Mouse (Mus musculus) thymus, adult 2 months (tissue): ENCODE measurements around the gene Ppp1r7. TPM values are rescaled to one million over a fixed set of nuclear protein-coding genes. Genes with fewer than 3 reads are reported as not detected.

ENCODE experiments used
- DNase-seq: peaks from one replicate; pipeline ENCODE4 v3.0.0; 2021
- H3K27ac ChIP-seq: fragments of 200-500 bp; 2 replicates; pipeline ENCODE4 v1.5.1; 2012; ENCODE audit warnings: low read length, control low read depth; ENCODE audit not compliant: control insufficient read depth, insufficient read depth
- H3K27me3 ChIP-seq: fragments of 200-500 bp; 2 replicates; pipeline ENCODE4 v1.6.1; 2012; ENCODE audit warnings: mild to moderate bottlenecking, low read length, moderate library complexity, mixed read lengths; ENCODE audit not compliant: control insufficient read depth, insufficient read depth
- H3K36me3 ChIP-seq: fragments of 200-500 bp; 2 replicates; pipeline ENCODE4 v1.6.1; 2012; ENCODE audit warnings: mild to moderate bottlenecking, low read length, moderate library complexity; ENCODE audit not compliant: control insufficient read depth, insufficient read depth
- H3K4me1 ChIP-seq: fragments of 200-500 bp; replicated peaks from 2 replicates; pipeline ENCODE4 v1.6.1; 2012; ENCODE audit warnings: low read length; ENCODE audit not compliant: control insufficient read depth, insufficient read depth
- H3K4me3 ChIP-seq: fragments of 200-500 bp; 2 replicates; pipeline ENCODE4 v1.5.1; 2012; ENCODE audit warnings: mild to moderate bottlenecking, low read length, control low read depth, moderate library complexity; ENCODE audit not compliant: control insufficient read depth, insufficient read depth
- CTCF ChIP-seq: fragments of 200-500 bp; IDR thresholded peaks from 2 replicates; pipeline ENCODE4 v1.5.1; 2012; ENCODE audit warnings: mild to moderate bottlenecking, control low read depth, low read length, moderate library complexity, borderline replicate concordance; ENCODE audit not compliant: control insufficient read depth, poor library complexity, insufficient read depth; ENCODE audit errors: extremely low read depth
- POLR2A ChIP-seq: fragments of 200-500 bp; IDR thresholded peaks from 2 replicates; pipeline ENCODE4 v1.6.1; 2012; ENCODE audit warnings: mild to moderate bottlenecking, low read length, control low read depth, moderate library complexity; ENCODE audit not compliant: control insufficient read depth, poor library complexity, insufficient read depth; ENCODE audit errors: extremely low read depth
- WGBS: fragments of 180-500 bp; shearing (Covaris S2); methylation state at CpG from one replicate; pipeline ENCODE4 v1.1.7; 2018; 5-methylcytosine and 5-hydroxymethylcytosine counted together
- polyA plus RNA-seq: library from polyadenylated mRNA; depleted of rRNA; stranded (reverse); fragments of >200 nt; gene quantifications from 2 replicates; pipeline ENCODE4 v1.2.3, GENCODE M21; 2012; rRNA removed

Gene Ppp1r7
- polyA plus RNA-seq, 1 experiment, result 6.0 TPM

DNA sequence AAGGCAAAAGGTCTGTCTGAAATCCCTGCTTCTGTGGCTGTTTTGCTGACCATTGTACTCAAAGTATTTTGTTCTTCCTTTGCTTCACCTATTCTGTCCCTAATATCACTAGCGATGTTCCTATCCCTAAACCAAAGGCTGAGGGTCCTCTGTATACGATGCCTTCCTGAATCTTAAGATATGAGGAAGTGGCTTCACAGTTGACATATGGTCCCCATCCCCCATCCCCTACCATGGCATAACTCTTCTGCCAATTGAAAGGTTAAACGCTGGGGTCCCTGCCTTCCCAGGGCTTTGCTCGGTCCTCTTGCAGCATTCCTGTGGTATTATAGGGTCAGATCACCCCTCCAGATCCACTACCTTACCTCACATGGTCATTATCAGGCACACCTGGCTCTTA, 60.7 kb downstream of the Ppp1r7 start:
- no peak for TF ChIP-seq CTCF
- TF ChIP-seq POLR2A, result no peak
- H3K4me3 ChIP-seq, result no peak overlapping the region
- 0 out of 2 replicates have a peak, but pooled peaks cover 7% of the 10 kb centered on the region for H3K4me1 ChIP-seq
- H3K27ac ChIP-seq, result no peak overlapping the region
- peaks cover 14% of the 10 kb centered on the region for H3K36me3 ChIP-seq
- WGBS, result 66% methylated on average over 4 of the region's 4 CpGs
- DNase-seq, result no peak
- no peaks in the 10 kb centered on the region for H3K27me3 ChIP-seq

Other genes with a start within 250 kb of the Ppp1r7 start
- 1.8 and 2.0 TPM in 2 replicates for gene Kif1a, start 240.9 kb upstream of the Ppp1r7 start, polyA plus RNA-seq
- gene Agxt, start 207.6 kb upstream of the Ppp1r7 start, polyA plus RNA-seq, result 0.23 and 0.78 TPM in 2 replicates
- 0.68 and 0.88 TPM in 2 replicates for gene 2310007B03Rik, start 181.9 kb upstream of the Ppp1r7 start, polyA plus RNA-seq
- gene Crocc2, start 174.1 kb upstream of the Ppp1r7 start, polyA plus RNA-seq, result 0.28 and 0.34 TPM in 2 replicates
- 3.1 and 3.8 TPM in 2 replicates for gene Sned1, start 107.0 kb upstream of the Ppp1r7 start, polyA plus RNA-seq
- 11.1 and 11.6 TPM in 2 replicates for gene Mterf4, start 36.9 kb upstream of the Ppp1r7 start, polyA plus RNA-seq
- 9.4 and 12.8 TPM in 2 replicates for gene Pask, start 628 bp downstream of the Ppp1r7 start, polyA plus RNA-seq
- 1.1 and 2.0 TPM in 2 replicates for gene Ano7, start 31.1 kb downstream of the Ppp1r7 start, polyA plus RNA-seq
- gene Hdlbp, start 136.0 kb downstream of the Ppp1r7 start, polyA plus RNA-seq, result 52.3 and 53.4 TPM in 2 replicates
- gene Farp2, start 169.2 kb downstream of the Ppp1r7 start, polyA plus RNA-seq, result 1.7 and 2.1 TPM in 2 replicates